Mouse (Mus musculus) frontal cortex, postnatal 10 days (tissue): ENCODE data around the gene Tmem171.
A peak's percentile ranks its signal among the peaks of the same experiment; 100 is the strongest.

Experiments used
- DNase-seq, 2 experiments: peaks; one replicate each; pipeline ENCODE4 v3.0.0; 2022; ENCODE audit warnings: low spot score in 2 of 2, mixed read lengths in 1 of 2

The Tmem171 gene

DNA sequence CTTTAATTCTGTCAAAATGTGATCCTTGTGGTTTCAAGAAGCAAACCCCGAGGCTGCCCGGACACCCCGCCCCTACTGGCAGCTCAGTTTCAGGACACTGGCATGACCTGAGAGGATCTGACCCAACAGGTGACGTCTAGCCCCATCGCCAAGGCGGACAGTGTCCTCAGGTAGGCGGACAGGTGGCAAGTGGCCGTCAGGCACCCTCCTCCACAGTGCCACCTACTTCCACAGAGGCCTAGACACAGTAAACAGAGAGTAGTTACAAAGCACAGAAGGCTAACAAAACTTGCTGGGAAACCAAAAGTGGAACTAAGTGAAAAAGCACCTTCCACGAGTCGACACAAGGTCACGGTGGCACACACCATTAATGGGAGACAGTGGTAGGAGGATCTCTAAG is 1.3 kb downstream of the Tmem171 start:
- no peak for DNase-seq

DNA sequence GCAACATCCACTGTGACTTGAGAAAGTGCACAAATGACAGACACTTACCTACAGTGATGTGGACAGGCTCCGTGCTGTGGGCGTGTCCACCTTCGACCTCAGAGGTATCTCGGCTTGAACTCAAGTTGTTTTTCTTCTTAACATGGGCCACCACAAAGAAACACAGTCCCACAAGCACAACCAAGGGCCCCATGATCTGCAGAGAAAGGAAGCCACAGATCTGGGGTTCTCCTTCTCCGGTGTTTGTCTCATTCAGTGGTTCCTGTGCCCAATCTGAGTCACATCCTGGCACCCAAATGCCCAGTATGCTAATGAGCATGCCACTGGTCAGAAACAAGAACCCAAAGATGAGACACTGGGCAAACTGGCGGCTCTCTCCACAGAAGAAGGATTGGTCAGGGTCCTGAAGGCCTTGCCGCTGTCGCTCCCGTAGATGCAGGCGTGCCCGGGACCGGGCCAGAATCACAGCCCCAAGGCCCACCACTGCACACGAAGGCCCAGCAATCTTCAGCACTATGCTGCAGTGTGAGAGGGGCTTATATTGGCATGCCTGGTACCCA is 2.6 kb downstream of the Tmem171 start:
- no peak for DNase-seq

DNA sequence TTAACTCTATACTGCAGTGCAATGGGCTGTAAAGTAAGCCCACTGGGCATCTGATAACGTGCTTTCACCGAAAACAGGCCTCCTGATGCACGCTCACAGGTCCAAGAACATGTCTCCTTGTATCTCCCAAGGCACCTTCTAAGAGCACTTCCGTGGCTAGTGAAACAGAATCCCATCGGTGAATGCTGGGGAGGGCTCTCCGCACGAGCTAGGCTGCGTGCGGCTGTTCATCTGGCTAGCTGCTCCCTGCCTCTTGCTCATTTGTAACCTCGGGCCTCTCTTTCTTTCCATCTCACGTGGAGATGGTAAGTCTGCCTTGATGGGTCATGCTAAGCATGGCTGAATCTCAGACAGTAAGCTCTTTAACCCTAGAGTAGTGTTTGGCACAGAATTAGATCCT is 3.7 kb downstream of the Tmem171 start:
- DNase-seq: no peak

DNA sequence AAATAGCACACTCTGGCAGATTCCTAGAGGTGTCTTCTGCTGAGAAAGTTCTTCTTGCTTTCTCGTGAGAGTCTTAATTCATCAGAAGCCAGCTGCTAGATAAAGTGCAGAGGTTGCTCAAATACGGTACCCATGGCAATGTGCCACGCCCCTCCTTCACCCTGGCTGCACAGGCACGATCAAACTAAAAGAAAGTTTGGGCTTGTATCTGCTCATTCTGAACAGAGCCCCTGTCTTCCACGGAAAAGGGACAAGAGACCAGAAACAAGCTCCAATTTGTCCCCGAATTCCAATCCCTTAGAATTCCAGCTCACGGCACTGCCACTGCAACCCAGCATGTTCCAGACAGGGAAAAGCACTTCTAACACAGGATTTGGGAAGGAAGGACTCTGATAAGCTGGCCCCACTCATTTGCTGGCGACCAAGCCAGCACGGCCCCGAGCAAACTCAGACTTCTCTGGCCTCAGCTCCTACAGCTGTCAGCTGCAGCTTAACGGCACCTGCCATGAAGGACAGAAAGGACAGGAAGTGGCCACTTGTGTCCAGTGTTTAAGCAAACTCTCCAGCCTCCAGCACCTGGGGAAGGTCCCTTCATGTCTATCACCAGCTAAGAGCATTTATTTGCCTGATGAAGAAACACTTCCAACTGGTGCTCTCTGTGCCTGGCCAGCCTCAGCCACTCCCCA is 4.9 kb downstream of the Tmem171 start:
- no peak for DNase-seq

DNA sequence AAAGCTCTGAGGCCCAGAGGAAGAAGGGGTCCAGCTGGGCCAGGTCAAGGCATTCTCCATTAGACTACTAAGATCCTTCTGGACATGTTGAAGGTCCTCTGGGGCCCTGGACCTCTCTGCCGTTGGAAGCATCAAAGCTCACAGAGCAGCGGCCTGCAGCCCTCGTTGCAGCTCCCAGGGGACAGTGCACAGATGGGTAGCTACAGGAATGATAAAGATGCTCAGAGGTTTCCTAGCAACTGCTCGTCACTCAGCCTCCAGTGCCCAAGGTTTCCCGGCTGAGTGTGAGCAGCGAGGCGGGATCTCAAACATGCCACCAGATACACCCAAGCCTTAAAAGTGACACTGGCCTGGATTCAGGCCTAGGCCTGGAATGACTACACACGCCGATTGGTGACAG is 6.7 kb downstream of the Tmem171 start:
- no peak for DNase-seq

DNA sequence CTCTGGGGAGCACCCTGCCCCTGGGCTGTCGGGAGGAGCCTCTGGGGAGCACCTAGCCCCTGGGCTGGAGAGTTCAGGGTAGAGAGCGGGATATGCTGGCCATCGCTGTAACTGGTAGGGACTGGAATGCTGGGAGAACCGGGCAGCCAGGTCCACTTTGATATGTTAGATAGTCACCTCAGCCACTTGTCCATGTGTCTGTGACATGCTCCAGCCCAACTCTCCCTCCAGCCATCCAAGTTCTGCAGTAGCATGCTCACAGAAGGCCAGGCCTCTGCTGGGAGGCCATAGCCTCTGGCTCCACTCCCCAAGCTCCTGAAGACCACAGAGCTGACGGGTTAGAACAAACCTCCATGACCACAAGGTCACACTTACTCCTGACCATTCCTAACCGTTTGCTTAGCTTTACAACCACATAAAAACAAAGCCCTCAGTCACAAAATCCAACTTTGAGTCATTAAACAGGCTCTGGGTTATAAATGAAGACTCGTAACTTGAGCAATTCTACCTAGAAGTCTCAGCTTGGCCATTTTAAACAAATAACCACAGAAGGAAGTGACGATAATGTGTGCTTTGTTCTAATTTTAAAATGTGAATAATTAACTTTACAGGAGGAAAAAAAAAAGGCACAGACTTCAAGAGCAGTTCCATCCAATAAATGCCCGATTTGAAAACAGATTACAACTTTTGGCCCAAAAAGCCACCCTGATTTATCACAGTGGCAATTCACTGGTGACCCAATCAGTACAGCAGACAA is 10.3 kb downstream of the Tmem171 start:
- no peak for DNase-seq

DNA sequence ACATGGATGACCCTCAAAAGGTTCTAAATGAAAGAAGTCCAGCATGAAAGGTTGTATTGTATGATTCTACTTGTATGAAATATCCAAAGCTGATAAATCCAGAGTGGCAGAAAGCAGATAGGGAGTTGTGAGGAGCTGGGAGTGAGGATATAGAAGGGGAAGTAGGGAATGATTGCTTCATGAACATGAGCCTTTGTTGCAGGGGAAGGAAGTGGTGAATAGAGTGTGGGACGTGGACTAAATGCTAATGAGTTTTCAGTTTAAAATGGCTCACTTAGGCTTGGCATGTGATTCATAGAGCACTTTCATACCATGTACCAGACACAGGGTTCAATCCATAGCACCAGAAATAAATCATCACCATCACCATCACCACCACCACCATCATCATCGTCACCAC is 11.2 kb downstream of the Tmem171 start:
- no peak for DNase-seq

DNA sequence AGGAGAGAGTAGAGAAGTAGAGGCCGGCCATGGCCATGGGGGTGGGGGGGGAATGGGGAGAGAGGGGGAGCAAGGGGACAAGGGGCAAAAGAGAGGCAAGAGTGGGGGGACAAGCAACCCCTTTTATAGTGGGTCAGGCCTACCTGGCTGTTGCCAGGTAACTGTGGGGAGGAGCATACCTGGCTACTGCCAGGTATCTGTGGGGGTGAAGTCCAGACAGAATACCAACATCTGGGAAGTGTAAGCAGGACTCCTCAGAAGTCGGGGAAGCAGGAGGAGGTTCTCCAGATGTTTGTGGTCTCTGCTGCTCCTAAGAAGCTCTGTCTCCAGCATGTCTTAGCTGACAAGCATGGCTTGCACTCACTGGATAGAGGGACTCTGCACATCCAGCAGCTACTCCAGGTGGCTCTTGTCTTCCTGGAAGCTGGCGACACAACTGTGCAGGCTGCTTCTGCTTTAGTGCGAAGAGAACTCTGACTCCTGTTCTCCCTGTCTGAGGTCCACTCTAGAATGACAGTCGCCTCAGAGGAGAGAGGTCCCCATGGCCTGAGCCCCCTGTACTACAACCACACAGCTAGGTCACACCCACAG is 14.1 kb downstream of the Tmem171 start:
- no peak for DNase-seq

DNA sequence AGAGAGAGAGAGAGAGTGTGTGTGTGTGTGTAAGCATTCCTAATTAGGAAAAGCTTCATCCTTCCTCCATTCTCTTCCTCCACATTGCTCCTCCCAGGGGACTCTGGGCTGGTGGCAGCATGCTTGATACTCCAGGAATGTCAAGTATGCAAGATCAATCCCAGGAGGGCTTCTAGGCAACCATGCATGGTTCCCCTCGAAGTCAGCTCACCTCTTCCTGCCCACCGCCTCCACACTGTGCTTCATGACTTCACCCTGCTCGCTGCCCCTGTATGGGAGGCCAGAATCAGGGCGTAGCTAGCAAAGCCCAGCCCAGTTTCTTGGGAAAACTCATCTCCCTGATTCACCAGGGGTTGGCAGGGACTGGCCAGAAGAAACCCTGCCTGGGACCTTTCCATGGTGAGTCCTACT is 15.0 kb downstream of the Tmem171 start:
- no peak for DNase-seq

DNA sequence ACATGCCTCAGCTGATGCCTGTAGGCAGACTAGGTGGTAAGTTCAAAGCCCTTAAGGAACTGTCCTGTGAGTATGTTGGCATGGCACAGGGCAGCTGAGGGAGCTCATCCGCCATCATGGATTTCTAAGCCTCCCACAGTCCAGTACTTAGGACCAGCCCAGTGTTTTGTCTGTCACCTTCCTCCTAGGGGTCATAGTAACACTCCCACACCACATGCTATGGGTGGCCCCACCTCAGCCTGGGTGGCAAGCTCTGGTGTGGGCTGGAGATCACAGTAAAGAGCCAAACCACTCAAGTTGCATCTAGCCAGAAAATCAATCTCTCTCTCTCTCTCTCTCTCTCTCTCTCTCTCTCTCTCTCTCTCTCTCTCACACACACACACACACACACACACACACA is 15.4 kb downstream of the Tmem171 start:
- DNase-seq: no peak

DNA sequence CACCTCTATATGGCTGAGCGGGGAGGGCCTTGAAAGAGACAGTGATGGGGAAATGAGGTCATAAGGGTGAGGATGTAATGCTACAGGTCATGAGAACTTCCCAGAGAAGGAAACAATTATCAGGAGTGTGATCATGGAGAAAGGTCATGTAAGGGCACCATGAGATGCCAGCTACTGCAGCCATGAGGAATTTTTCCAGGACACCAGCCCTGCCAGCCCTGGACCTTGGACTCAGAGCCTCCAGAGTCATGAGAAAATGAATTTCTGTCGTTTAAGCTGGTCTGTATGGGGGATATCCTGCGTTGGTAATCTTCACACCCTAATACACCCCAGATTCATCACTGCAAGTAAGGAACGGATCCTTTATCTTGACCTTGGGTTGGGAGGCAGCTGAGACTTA is 20.7 kb downstream of the Tmem171 start:
- DNase-seq: no peak

DNA sequence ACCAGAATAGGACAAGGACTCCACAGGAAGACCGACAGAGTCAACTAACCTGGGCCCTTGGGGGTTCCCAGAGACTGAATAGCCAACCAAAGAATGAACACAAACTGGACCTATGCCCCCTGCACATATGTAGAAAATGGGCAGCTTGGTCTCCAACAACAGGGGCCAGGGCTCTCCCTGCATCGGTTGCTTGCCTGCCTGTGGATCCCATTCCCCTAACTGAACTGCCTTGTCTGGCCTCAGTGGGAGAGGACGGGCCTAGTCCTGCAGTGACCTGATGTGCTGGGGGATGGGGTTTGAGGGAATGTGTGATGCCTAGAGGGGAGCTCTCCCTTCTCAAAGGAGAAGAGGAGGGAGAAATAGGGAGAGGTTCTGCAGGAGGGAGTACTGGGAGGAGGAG is 25.3 kb downstream of the Tmem171 start:
- no peak for DNase-seq

DNA sequence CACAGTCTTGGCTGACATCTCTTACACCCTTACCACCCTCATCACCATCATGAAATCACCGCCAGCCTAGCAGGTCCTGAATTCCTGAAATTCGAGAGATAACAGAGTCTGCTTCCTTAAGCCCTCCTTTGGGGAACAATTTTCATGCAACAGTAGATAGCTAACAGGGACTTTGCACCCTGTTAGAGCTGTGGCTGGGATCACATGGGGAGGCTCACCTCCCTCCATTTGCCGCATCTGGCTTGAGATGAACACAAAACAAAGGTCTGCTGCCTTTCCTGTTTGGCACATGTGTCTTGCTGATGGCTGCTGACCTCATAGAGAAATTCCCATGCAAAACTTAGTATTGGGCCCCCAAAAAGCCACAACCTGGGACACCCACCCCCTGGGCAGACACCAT is 27.3 kb downstream of the Tmem171 start:
- DNase-seq: no peak

DNA sequence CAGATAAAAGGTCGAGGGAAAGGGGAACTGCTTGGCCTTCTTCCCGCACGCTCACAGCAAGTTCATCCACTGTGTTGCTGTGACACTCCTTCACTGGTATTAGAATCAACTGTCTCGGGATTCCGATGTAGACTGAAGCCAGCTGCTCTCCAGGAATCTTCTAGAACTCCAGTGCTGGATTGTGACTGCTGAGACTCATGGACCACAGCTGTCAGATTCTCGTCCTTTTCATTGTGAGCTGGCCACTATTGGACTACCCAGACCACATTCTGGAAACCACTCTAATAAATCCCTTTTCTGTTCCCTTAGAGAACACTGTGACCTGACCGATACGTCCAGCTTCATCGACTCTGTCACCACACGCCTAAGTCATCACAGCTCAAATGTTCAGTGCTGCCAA is 29.4 kb downstream of the Tmem171 start:
- no peak for DNase-seq

DNA sequence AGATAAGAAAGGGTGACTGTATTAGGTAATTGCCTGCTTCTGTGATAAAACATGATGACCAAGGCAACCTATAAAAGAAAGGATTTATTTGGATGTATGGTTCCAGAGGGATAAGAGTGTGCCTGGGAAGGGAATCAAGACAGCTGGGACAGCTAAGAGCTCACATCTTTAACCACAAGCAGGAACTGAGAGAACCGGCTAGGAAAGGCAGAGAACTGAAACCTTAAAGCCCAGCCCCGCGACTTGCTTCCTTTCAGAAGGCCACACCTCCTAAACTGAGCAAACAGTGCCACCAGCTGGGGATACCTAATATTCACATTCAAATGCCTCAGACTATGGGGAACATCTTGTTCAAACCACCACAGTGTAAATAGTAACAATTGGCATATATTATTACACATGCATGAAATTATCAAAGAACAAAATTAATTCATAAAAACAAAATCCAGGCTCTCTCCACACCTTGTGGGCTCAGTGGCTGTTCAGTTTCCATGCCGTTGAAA is 32.4 kb downstream of the Tmem171 start:
- DNase-seq: no peak

DNA sequence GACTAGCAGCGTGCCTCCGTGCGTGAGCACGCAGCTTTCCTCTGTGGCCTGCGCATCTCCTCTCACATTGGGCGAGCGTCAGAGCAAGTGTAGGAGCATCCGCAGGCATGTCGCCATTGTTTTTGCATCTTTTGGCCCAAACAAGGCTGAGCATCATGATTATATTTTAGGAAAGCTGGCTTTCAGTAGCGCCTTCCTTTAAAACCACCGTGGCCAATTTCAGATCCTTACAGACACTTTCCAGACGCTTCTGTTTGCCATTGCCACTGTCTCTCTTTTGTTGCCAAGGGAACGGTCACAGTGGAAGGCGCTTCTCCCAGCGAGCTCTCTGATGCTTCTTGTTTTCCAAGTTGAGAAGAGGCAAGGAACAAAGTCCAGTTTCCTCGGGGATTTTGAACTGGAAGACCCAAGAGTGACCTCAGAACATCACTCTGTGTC is 38.6 kb downstream of the Tmem171 start:
- peak; percentile 32 to 46 for DNase-seq

DNA sequence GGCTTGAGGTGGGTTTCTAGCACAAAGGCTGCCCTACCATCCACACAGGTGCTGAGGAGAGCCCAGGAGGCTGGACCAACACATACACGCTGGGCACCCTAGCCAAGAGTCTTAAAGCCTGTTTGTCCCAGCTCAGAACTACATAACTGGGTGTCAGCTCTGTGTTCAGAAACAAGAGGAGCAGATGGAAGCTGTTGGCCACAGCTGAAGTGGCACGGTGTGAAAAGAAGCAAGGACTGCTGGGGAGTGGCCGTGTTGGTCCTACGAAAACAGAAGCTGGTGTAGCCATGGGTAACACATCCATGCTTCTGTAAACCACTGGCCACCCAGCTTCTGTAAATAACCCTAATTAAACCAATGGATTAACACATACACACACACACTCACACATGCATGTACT is 39.3 kb downstream of the Tmem171 start:
- DNase-seq: no peak

DNA sequence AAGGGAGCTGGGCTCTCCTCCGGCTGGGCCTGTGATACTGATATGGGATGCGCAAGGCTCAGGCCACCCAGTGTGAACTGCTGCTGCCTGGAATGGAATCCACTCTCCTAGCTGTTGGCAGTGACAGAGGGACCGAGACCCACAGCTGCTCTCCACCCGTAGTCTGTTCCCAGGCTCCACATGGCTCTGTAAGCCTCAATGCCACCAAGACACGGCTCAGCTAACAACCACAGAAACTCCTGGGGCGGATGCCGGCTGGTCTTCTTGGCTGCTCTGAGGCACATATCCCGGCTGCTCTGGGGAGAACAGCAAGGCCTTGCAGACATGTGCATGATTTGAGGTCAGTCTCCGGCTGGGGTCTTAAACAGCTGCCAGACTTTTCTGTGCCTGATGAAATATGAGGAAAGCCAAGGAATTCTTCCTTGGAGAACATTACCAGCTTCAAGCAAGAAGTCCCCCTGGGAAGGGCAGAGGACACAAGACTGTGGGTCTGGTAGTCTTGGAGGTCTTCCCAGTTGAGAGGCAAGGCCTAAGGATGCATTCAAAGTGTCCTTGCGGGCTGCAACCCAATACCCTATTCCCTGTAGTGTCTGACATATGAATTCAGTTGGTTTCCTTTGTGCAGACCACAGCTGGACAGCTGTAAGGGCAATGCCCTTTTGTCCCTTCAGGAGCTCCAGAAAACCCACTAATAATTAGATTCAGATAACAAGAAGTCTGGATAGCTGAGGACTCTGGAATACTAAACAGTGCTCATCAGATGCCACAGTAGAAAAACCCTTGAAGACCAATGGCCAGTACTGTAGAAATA is 40.3 kb downstream of the Tmem171 start:
- no peak for DNase-seq

DNA sequence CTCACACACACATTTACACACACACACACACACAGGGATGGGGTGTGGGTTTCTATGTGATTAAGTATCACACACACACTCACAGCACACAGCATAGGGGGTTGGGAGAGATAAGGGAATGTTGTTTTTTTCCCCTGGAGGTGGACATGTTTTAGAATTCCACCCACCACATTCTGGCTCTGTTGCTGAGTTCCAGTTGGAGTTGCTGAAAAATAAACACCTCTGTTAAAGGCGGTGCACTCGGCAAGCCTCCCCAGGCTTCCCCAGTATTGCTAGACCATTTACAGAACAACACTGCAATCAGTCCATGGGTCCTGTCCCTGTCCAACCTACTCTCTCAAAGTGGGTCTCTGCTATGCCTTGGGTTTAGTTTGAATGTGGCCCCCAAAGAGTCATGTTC is 42.4 kb downstream of the Tmem171 start:
- DNase-seq: no peak

DNA sequence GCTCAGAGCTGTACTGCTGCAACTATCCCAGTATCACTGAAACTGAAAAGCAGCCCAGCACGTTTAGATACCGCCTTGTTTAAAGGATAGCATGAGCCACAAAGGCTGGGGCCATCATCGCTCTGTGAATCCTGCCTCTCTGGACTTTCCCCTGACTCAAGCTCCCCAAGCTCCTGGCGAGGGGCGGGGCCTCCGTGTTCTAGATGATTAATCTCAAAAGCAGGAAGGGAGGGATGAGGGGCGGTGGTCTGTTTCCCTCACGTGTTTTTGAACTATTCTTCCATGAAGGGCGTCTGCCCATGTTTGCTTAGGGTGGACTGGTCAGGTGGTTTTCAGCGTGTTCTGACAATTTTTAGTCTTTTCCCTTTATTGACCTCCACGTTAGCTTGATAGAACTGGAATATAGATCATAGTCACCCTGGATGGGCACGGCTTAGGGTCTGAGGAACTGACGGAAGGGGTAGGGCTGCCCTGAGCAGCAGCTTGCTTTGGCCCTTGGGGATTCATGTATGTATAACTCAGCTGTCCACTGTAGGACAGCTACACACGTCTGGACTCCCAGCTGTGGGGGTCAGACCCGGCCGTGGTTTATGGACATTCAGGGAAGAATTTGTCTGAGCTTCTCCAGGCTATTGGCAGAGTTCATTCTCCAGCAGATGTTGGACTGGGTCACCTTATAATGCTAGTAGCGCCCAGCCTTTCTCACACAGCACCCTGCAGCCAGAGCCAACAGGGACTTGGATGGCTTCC is 43.2 kb downstream of the Tmem171 start:
- no peak for DNase-seq
